Mouse (Mus musculus) hindbrain, postnatal 0 days (tissue): Measurements from ENCODE around the gene She. TPM values are rescaled to one million over a fixed set of nuclear protein-coding genes. Genes with fewer than 3 reads are reported as not detected.

Experiments
- ATAC-seq: fragments of 200-750 bp; cut with Nextera tagmentation; 2 replicates; pipeline ENCODE4 v1.8.0; 2017; ENCODE audit warnings: mild to moderate bottlenecking, moderate TSS enrichment, moderate library complexity
- DNase-seq: peaks from one replicate; pipeline ENCODE4 v3.0.0-alpha.2; 2015; ENCODE audit warnings: low spot score
- H3K27ac ChIP-seq: fragments of 300-500 bp; sonication (generic); 2 replicates; pipeline ENCODE4 v1.5.1; 2014; ENCODE audit warnings: mild to moderate bottlenecking
- H3K27me3 ChIP-seq: fragments of 300-500 bp; sonication (generic); 2 replicates; pipeline ENCODE4 v1.6.1; 2014; ENCODE audit warnings: low read length, mixed read lengths; ENCODE audit not compliant: insufficient read depth
- H3K36me3 ChIP-seq: fragments of 300-500 bp; sonication (generic); 2 replicates; pipeline ENCODE4 v1.6.1; 2014; ENCODE audit warnings: low read length, mixed read lengths; ENCODE audit not compliant: insufficient read depth
- H3K4me1 ChIP-seq: fragments of 300-500 bp; sonication (generic); 2 replicates; pipeline ENCODE4 v1.6.1; 2014; ENCODE audit warnings: antibody characterized with exemption, low read length, mixed read lengths; ENCODE audit not compliant: insufficient read depth
- H3K4me2 ChIP-seq: fragments of 300-500 bp; sonication (generic); 2 replicates; pipeline ENCODE4 v1.6.1; 2014; ENCODE audit warnings: low read depth, mild to moderate bottlenecking, low read length, moderate library complexity, mixed read lengths
- H3K4me3 ChIP-seq: fragments of 300-500 bp; sonication (generic); 2 replicates; pipeline ENCODE4 v1.5.1; 2014; ENCODE audit warnings: low read length
- H3K9ac ChIP-seq: fragments of 300-500 bp; sonication (generic); replicated peaks from 2 replicates; pipeline ENCODE4 v1.6.1; 2014; ENCODE audit warnings: mild to moderate bottlenecking, low read length, moderate library complexity, mixed read lengths
- H3K9me3 ChIP-seq: fragments of 300-500 bp; sonication (generic); 2 replicates; pipeline ENCODE4 v1.6.1; 2016; ENCODE audit warnings: low read length, mixed read lengths
- CTCF ChIP-seq: IDR thresholded peaks from 2 replicates; pipeline ENCODE4 v1.5.1; 2016; ENCODE audit warnings: antibody characterized with exemption, control low read depth, low read depth
- WGBS: fragments of 180-500 bp; shearing (Covaris S2); extraction: QIAGEN DNeasy Blood & Tissue Kit; methylation state at CpG from one replicate; pipeline ENCODE4 v1.1.7; 2014; 5-methylcytosine and 5-hydroxymethylcytosine counted together
- polyA plus RNA-seq: library from polyadenylated mRNA; unstranded; fragments of >200 nt; fragmentation: Nextera tagmentation; extraction: Ambion mirVana; gene quantifications from 2 replicates; pipeline ENCODE4 v1.2.1, GENCODE M21; 2015
- total RNA-seq: library from RNA; depleted of rRNA; stranded (reverse); fragments of >200 nt; gene quantifications from 2 replicates; pipeline ENCODE4 v1.2.3, GENCODE M21; 2014

Gene She
- total and polyA plus RNA-seq, 2 experiments from 2014 or later: 1.1 to 1.9 TPM

DNA sequence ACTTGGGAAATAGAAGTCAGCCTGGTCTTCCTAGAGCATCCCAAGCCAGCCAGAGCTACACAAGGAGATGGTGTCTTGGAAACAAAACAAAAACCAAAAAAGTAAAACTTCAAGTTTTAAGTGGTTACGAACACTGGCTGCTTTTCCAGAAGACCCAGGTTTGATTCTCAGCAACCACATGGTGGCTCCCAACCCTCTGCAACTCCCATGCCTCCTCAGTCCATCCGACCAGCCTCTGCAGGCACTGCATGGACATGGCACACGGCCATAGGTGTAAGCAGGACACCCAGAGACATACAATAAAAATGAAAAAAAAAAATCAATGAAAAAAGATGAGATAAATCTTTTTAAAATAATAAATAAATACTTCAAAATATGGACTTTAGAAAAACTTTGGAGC lies 48.2 kb downstream of the She start:
- Histone ChIP-seq H3K27ac (no peak overlapping the region), H3K9me3 (no peaks in the 10 kb centered on the region), H3K27me3 (no peaks in the 10 kb centered on the region), H3K9ac (no peak overlapping the region), H3K36me3 (no peaks in the 10 kb centered on the region), H3K4me3 (no peak overlapping the region), H3K4me2 (no peak overlapping the region), H3K4me1 (no peaks in the 10 kb centered on the region)
- 66% methylated on average over 3 of the region's 3 CpGs for WGBS
- ATAC-seq (no peak), DNase-seq (no peak)
- 0 out of 2 replicates have a peak, but pooled peaks have one; percentile 12 for TF ChIP-seq CTCF

DNA sequence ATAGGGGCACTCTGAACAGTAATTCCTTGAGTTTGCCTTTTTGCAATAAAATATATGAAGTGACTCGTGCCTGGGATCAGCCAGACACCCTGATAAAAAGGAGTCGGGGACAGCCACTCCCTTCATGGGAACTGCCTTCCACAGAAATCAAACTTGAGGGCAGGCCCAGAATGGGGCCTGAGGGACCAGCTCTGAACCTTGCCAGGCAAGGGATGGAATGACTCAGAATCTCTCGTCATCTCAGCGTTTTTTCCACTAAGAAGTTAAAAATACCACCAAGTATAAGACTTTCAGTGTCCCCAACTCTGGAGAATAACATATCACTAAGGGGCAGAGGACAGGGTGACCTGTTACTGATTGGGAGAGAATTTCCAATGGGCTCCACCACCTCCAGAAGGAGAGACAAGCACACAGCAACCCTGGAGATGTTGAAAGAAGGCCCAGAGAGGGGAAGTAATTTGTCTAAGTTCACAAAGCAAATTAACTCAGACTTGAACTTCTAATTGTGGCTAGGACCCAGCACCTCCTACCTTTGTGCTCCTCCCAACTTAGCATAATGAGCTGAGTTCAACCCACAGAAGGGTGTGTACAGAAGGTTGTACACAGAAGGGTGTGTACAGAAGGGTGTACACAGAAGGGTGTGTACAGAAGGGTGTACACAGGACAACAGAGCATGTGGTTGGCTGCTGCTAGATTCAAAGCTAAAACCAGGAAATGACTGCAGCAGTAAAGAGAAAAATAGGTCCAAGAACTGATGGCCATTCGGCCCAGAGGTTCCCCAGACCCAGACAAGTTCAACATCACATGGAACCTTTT lies 49.1 kb downstream of the She start:
- no peak overlapping the region for H3K27ac ChIP-seq
- WGBS: 81% methylated on average over 5 of the region's 5 CpGs

DNA sequence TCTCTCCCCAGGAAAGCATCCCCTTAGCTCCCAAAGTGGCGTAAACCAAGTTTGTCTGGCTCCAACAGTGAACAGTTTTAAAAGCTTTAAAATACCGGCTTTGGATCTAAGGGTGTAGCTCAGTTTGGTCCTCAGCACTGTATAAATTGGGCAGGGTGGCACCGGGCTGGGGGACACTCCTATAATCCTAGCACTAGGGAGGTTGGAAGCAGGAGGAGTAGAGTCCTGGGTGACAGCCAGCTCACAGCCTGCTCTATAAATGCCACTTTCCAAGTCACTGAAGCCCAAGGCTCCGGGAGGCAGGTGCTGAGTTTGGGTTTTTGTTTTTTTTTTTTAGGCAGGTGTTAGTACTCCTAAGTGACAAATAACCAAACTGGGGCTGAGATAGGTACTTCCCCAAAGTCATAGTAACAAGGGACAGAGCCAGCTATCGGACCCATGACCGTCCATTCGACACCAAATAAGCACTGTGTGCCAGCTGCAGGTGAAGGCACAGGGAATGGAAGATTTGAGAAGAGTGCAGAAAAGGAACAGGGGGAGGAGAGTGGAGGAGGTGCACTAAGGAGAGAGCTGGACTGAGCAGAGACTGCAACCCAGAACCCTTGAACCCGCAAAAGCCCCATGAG lies 51.5 kb downstream of the She start:
- WGBS: 65% methylated on average over 8 of the region's 8 CpGs
- H3K36me3 ChIP-seq: no peaks in the 10 kb centered on the region
- no peak overlapping the region for H3K4me3 ChIP-seq
- no peak overlapping the region for H3K9ac ChIP-seq
- no peak overlapping the region for H3K4me2 ChIP-seq
- H3K4me1 ChIP-seq: no peaks in the 10 kb centered on the region
- DNase-seq: no peak
- no peak for TF ChIP-seq CTCF
- ATAC-seq: no peak
- H3K27ac ChIP-seq: no peak overlapping the region
- no peaks in the 10 kb centered on the region for H3K9me3 ChIP-seq
- H3K27me3 ChIP-seq: no peaks in the 10 kb centered on the region

More for the DNA sequence above, 49.1 kb downstream of the She start:
- no peaks in the 10 kb centered on the region for H3K4me1 ChIP-seq
- no peaks in the 10 kb centered on the region for H3K9me3 ChIP-seq
- no peak overlapping the region for H3K9ac ChIP-seq
- H3K36me3 ChIP-seq: no peaks in the 10 kb centered on the region
- TF ChIP-seq CTCF: no peak
- H3K4me3 ChIP-seq: no peak overlapping the region
- H3K4me2 ChIP-seq: no peak overlapping the region
- DNase-seq: no peak
- no peak for ATAC-seq
- H3K27me3 ChIP-seq: no peaks in the 10 kb centered on the region

DNA sequence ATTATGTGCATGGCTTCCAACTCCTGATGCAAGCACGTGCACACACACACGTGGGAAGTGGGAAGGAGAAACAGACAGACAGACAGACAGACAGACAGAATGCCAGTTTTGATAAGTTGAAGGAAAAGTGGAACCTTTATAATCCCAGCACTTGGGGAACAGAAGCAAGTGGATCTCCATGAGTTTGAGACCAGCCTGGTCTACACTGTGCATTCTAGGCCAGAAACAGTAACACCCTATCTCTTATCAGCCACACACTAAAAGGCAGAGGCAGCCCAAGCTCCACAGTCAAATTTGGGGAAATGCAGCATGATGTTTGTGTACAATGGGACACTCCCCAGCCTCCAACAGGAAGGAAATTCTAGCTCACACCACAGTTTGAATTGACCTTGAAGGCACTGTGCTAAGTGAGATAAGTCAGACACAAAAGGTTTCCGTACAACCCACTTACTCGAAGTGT lies 52.4 kb downstream of the She start:
- no peak for TF ChIP-seq CTCF
- Histone ChIP-seq H3K9me3 (no peaks in the 10 kb centered on the region), H3K4me2 (no peak overlapping the region), H3K4me1 (no peaks in the 10 kb centered on the region), H3K36me3 (no peaks in the 10 kb centered on the region), H3K9ac (no peak overlapping the region), H3K27me3 (no peaks in the 10 kb centered on the region), H3K4me3 (no peak overlapping the region), H3K27ac (no peak overlapping the region)
- DNase-seq (no peak), ATAC-seq (no peak)
- 86% methylated on average over 4 of the region's 4 CpGs for WGBS

DNA sequence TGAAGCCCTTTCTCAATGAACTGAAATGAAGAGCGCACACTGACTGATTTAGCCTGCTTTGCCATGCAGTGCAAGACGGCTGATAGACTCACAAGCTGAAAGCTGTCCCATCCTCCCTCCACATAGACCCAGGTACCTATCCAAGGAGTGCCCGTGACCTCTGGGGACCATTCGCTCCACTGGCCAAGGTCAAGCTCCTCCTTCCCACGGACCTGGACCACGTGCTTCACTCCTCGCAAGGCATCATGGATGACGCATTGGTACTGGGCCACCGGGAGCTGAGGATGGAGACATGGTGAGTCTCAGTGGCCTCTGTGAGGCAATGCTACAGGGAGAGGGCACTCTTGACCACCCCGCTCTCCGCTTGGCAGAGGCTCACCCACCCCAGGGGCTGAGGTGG lies 54.6 kb downstream of the She start:
- H3K9ac ChIP-seq: no peak overlapping the region
- DNase-seq (no peak), ATAC-seq (no peak)
- WGBS: 92% methylated on average over 11 of the region's 11 CpGs
- H3K4me2 ChIP-seq: no peak overlapping the region
- H3K27me3 ChIP-seq: no peaks in the 10 kb centered on the region
- no peaks in the 10 kb centered on the region for H3K4me1 ChIP-seq
- H3K9me3 ChIP-seq: no peaks in the 10 kb centered on the region
- no peaks in the 10 kb centered on the region for H3K36me3 ChIP-seq
- no peak for TF ChIP-seq CTCF
- no peak overlapping the region for H3K27ac ChIP-seq
- H3K4me3 ChIP-seq: no peak overlapping the region

DNA sequence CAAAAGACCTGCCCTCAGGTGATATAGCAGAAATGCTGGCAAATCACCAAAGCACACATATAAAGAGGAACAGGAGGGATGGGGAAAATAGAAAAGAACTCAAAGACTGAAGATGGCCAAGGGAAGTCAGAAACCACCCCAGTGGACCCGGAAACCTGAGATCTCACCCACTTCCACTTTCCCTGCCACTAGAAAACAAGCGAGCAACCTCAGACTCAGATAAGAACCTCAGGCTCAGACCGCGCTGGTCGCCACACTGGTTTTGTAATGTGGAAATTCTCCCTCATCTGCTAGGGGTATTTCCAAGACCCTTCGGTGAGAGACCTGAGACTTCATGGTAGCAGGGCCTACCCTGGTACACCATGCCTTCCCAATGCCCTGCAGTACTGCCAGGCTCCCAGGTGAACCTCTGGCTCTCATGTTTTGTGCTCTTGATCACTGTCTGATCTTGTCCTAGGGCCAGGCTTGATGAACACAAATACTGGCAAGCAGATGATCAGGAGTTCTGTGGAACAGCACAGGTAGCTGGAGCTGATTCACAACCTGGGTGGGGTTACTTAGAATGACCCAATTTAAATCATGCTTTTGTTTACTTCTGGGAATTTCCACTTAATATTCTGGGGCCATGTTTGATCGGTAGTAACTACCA lies 56.5 kb downstream of the She start:
- Histone ChIP-seq H3K36me3 (no peaks in the 10 kb centered on the region), H3K4me3 (no peak overlapping the region), H3K4me2 (no peak overlapping the region), H3K9me3 (no peaks in the 10 kb centered on the region), H3K9ac (no peak overlapping the region), H3K27ac (no peak overlapping the region), H3K27me3 (no peaks in the 10 kb centered on the region), H3K4me1 (no peaks in the 10 kb centered on the region)
- TF ChIP-seq CTCF: no peak
- ATAC-seq (no peak), DNase-seq (no peak)
- WGBS: 87% methylated on average over 7 of the region's 7 CpGs
